Mouse (Mus musculus) B cell, adult (primary cell): Measurements from ENCODE around the gene Gm11273. TPM values are rescaled to one million over a fixed set of nuclear protein-coding genes. Genes with fewer than 3 reads are reported as not detected.

Source experiments
- total RNA-seq: library from RNA; stranded (reverse); gene quantifications from 4 replicates; pipeline ENCODE4 v1.2.4, GENCODE M21; 2023; ENCODE audit not compliant: inconsistent age

The Gm11273 gene
- 17.1 to 23.9 TPM (median 22.6 TPM) in 4 replicates for total RNA-seq

GRCm38 (mm10) chr13:21501182-21501581 lies at the start of gene Gm11273:
Gene Gm11273 (minus strand): TSS chr13:21501418.

DNA sequence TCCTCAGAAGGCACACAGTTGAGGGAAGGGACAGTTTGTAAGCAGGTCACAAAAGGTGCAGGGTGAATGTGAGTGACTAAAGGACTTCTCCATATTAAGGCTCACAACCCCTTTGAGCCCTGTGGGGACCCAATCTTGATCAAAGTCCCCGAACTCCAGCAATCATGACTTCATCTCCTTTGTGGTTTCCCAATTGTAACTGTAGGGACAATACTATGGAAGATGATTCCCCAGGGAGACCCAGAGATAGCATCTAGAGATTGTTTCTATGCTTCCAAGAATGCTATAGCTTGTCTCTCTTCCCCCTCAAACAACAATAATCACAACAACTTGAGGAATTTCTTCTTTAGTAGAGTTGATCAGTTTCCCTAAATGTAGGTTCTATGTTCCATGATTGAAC lies 41.5 kb upstream of the Gm11273 start, which contains the start of gene Olfr1366:
TSS of gene Olfr1366 (minus strand) at position 101 of the 400 bp plus-strand sequence.

DNA sequence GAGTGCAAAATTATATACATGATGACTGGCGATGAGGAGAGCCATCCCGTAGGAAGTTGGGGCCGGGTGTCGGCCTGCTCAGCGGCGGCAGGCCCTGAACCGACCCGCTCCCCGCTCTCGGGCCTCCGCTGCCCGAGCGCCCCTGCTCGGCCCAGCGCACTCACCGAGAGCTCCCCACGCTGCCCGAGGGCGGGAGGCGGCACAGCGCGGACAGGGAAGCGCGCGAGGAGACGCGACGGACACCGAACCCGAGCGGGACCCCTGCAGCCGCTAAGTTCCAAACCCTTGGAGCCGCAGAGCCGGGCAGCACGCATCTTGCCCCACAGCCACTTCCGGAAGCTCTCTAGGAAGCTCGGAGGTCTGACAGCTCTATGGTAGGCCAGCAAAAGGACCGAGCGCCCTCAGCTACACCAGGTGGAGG lies 29.6 kb upstream of the Gm11273 start, which contains the start of gene Zkscan8:
TSS of gene Zkscan8 (minus strand) at position 340 of the 421 bp plus-strand sequence.

GRCm38 (mm10) chr13:21495080-21495479 lies 6.1 kb downstream of the Gm11273 start, which contains the start of gene AK157302:
Gene AK157302 (plus strand): TSS chr13:21495223.

DNA sequence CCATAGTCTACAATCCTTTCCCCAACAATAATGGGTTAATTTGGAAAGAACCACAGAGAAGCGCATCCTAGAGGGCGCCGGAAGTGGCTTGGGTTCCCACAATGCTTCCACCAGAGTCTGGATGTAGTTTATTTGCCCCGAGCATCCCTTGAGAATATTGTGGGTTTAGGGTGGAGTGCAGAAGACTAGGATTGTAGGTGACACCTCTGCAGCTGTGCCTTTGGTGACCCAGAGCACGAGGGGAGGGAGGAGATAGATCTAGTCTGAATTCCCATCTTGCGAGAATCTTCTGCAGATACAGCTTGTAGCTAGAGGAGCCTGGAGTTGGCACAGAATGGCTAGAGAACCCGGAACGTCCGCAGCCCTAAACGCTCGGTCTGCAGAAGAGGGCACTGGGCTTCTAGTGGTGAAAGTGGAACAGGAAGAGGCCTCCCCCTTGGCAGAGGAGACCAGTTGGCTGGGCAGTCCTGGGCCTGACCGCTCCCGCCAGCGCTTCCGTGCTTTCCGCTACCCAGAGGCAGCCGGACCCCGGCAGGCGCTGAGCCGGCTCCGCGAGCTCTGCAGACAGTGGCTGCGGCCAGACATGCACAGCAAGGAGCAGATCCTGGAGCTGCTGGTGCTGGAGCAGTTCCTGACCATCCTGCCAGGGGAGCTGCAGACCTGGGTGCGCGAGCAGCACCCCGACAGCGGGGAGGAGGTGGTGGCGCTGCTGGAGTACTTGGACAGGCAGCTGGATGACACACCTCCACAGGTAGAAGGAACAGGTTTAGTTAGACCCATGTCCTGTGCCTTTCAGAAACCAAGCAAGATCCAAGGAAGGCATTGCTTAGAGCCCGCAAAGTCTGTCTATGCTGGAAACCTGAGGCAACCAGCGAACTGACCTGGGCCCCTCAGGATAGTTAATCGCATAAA lies 22.2 kb downstream of the Gm11273 start, which contains the start of the genes Zkscan4 and Gm10065:
TSS of gene Zkscan4 (plus strand) at position 149 of the 912 bp plus-strand sequence.
TSS of gene Gm10065 (minus strand) at position 683 of the 912 bp plus-strand sequence.

GRCm38 (mm10) chr13:21468061-21469019 lies 32.9 kb downstream of the Gm11273 start, which contains the start of gene Nkapl:
Gene Nkapl (minus strand): TSS chr13:21468509.

DNA sequence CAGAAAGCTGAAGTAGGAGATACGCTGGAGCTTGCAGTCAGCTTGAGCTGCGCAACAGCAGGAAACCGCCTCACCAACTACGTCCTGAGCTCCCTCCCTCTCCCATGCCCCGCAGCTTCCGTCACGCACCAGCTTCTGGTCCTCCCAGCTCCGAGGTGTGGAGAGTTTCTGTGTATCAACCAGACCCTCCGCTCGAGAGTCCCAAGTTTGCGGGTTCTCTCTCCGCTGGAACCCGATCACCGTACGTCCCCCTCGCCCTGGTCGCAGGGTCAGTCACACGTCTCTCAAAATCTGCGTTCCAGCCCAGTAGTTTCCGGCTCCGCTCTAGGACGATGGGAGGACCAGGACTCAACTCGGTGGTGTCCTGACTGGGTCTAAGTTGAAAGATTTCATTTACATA lies 47.8 kb downstream of the Gm11273 start, which contains the start of gene Zscan26:
TSS of gene Zscan26 (minus strand) at position 282 of the 400 bp plus-strand sequence.

Other genes with a start within 250 kb of the Gm11273 start
- gene Gpx5, start 208.7 kb downstream of the Gm11273 start, total RNA-seq, result not detected in 4 replicates
- not detected in 4 replicates for gene Gpx6, start 189.3 kb downstream of the Gm11273 start, total RNA-seq
- gene Olfr1367, start 154.5 kb downstream of the Gm11273 start, total RNA-seq, result not detected in 4 replicates
- gene Zscan12, start 138.6 kb downstream of the Gm11273 start, total RNA-seq, result 1.7 to 2.2 TPM (median 1.8 TPM) in 4 replicates
- gene Zkscan3, start 98.7 kb downstream of the Gm11273 start, total RNA-seq, result 53.7 to 61.2 TPM (median 58.4 TPM) in 4 replicates
- gene Pgbd1, start 60.4 kb downstream of the Gm11273 start, total RNA-seq, result 0.19 to 0.39 TPM (median 0.24 TPM) in 3 of 4 replicates, not detected in the other
- 36.7 to 39.7 TPM (median 37.9 TPM) in 4 replicates for gene Zscan26, start 47.7 kb downstream of the Gm11273 start, total RNA-seq
- not detected in 4 replicates for gene Nkapl, start 32.9 kb downstream of the Gm11273 start, total RNA-seq
- not detected in 4 replicates for gene Zkscan4, start 22.5 kb downstream of the Gm11273 start, total RNA-seq
- gene Gm10065, start 22.0 kb downstream of the Gm11273 start, total RNA-seq, result not detected in 4 replicates
- gene AK157302, start 6.2 kb downstream of the Gm11273 start, total RNA-seq, result 3.9 to 5.8 TPM (median 5.4 TPM) in 4 replicates
- 11.4 to 14.0 TPM (median 12.5 TPM) in 4 replicates for gene Zkscan8, start 29.7 kb upstream of the Gm11273 start, total RNA-seq
- not detected in 4 replicates for gene Olfr1366, start 41.4 kb upstream of the Gm11273 start, total RNA-seq
- gene Olfr1535, start 58.5 kb upstream of the Gm11273 start, total RNA-seq, result not detected in 4 replicates
- not detected in 4 replicates for gene Olfr1364, start 80.3 kb upstream of the Gm11273 start, total RNA-seq
- not detected in 4 replicates for gene Olfr1362, start 112.6 kb upstream of the Gm11273 start, total RNA-seq
- not detected in 4 replicates for gene Olfr11, start 141.1 kb upstream of the Gm11273 start, total RNA-seq
- gene Olfr1361, start 162.0 kb upstream of the Gm11273 start, total RNA-seq, result not detected in 4 replicates
- gene Olfr1360, start 176.0 kb upstream of the Gm11273 start, total RNA-seq, result not detected in 4 replicates
- not detected in 4 replicates for gene Olfr1359, start 196.7 kb upstream of the Gm11273 start, total RNA-seq
- gene Hist1h2bl, start 214.7 kb upstream of the Gm11273 start, total RNA-seq, result 101 to 134 TPM (median 110 TPM) in 4 replicates
- gene Hist1h2ai, start 215.0 kb upstream of the Gm11273 start, total RNA-seq, result 57.4 to 111 TPM (median 95.3 TPM) in 4 replicates
- 119 to 230 TPM (median 147 TPM) in 4 replicates for gene Hist1h3h, start 216.2 kb upstream of the Gm11273 start, total RNA-seq
- gene Hist1h2bm, start 220.6 kb upstream of the Gm11273 start, total RNA-seq, result 10.5 to 15.1 TPM (median 12.2 TPM) in 4 replicates
- gene Hist1h4j, start 233.6 kb upstream of the Gm11273 start, total RNA-seq, result 11.8 to 18.5 TPM (median 15.7 TPM) in 4 replicates
- 345 to 580 TPM (median 393 TPM) in 4 replicates for gene Hist1h4k, start 249.1 kb upstream of the Gm11273 start, total RNA-seq